Mouse (Mus musculus): ENCODE measurements around the gene Cramp1l. TPM values are rescaled to one million over a fixed set of nuclear protein-coding genes. Genes with fewer than 3 reads are reported as not detected.

Cramp1l gene
- polyA plus RNA-seq, 1 experiment from 2014 or later, result 3.1 TPM

GRCm38 (mm10) chr17:24913984-24914383, 101.6 kb downstream of the Cramp1l start:
- Histone ChIP-seq H3K36me3 (ENCODE audit: control insufficient read depth, insufficient read depth, low read length) (peaks cover 30% of the 10 kb centered on the region), H3K9ac (ENCODE audit: low read depth, low read length) (no peak overlapping the region), H3K4me1 (ENCODE audit: control insufficient read depth, insufficient read depth, low read length) (no peaks in the 10 kb centered on the region), H3K9me3 (ENCODE audit: control insufficient read depth, low read length) (no peaks in the 10 kb centered on the region), H3K27me3 (replicated peaks; ENCODE audit: control insufficient read depth, insufficient read depth, low read length) (no peaks in the 10 kb centered on the region), H3K4me2 (ENCODE audit: low read depth, low read length) (no peak overlapping the region), H3K4me3 (ENCODE audit: low read length) (no peak overlapping the region), H3K27ac (ENCODE audit: low read length) (no peak overlapping the region)
- ATAC-seq, result no peak

Other genes with a start within 250 kb of the Cramp1l start
- not detected in 2 replicates for gene Meiob, start 211.5 kb downstream of the Cramp1l start, polyA plus RNA-seq (2015; fragmentation: Nextera tagmentation; extraction: Ambion mirVana)
- 86.5 and 95.5 TPM in 2 replicates for gene Hagh, start 175.6 kb downstream of the Cramp1l start, polyA plus RNA-seq (2015; fragmentation: Nextera tagmentation; extraction: Ambion mirVana)
- 115 and 132 TPM in 2 replicates for gene Fahd1, start 165.4 kb downstream of the Cramp1l start, polyA plus RNA-seq (2015; fragmentation: Nextera tagmentation; extraction: Ambion mirVana)
- 6.2 and 7.4 TPM in 2 replicates for gene Igfals, start 149.8 kb downstream of the Cramp1l start, polyA plus RNA-seq (2015; fragmentation: Nextera tagmentation; extraction: Ambion mirVana)
- 58.9 and 61.3 TPM in 2 replicates for gene Nubp2, start 129.4 kb downstream of the Cramp1l start, polyA plus RNA-seq (2015; fragmentation: Nextera tagmentation; extraction: Ambion mirVana)
- gene Spsb3, start 129.1 kb downstream of the Cramp1l start, polyA plus RNA-seq (2015; fragmentation: Nextera tagmentation; extraction: Ambion mirVana), result 33.9 and 34.4 TPM in 2 replicates
- gene Eme2, start 120.7 kb downstream of the Cramp1l start, polyA plus RNA-seq (2015; fragmentation: Nextera tagmentation; extraction: Ambion mirVana), result 28.3 and 33.0 TPM in 2 replicates
- 121 and 129 TPM in 2 replicates for gene Mrps34, start 120.7 kb downstream of the Cramp1l start, polyA plus RNA-seq (2015; fragmentation: Nextera tagmentation; extraction: Ambion mirVana)
- 76.8 and 77.1 TPM in 2 replicates for gene Nme3, start 119.3 kb downstream of the Cramp1l start, polyA plus RNA-seq (2015; fragmentation: Nextera tagmentation; extraction: Ambion mirVana)
- 20.2 and 21.8 TPM in 2 replicates for gene Mapk8ip3, start 78.8 kb downstream of the Cramp1l start, polyA plus RNA-seq (2015; fragmentation: Nextera tagmentation; extraction: Ambion mirVana)
- gene Jpt2, start 55.1 kb downstream of the Cramp1l start, polyA plus RNA-seq (2015; fragmentation: Nextera tagmentation; extraction: Ambion mirVana), result 146 and 163 TPM in 2 replicates
- 12.7 and 12.9 TPM in 2 replicates for gene Ift140, start 297 bp upstream of the Cramp1l start, polyA plus RNA-seq (2015; fragmentation: Nextera tagmentation; extraction: Ambion mirVana)
- 22.2 and 25.8 TPM in 2 replicates for gene Tmem204, start 67.8 kb upstream of the Cramp1l start, polyA plus RNA-seq (2015; fragmentation: Nextera tagmentation; extraction: Ambion mirVana)
- gene Telo2, start 100.2 kb upstream of the Cramp1l start, polyA plus RNA-seq (2015; fragmentation: Nextera tagmentation; extraction: Ambion mirVana), result 32.1 and 32.3 TPM in 2 replicates
- 0.20 and 0.24 TPM in 2 replicates for gene Ptx4, start 105.0 kb upstream of the Cramp1l start, polyA plus RNA-seq (2015; fragmentation: Nextera tagmentation; extraction: Ambion mirVana)
- 21.8 and 23.5 TPM in 2 replicates for gene Clcn7, start 117.6 kb upstream of the Cramp1l start, polyA plus RNA-seq (2015; fragmentation: Nextera tagmentation; extraction: Ambion mirVana)
- 0.15 and 0.18 TPM in 2 replicates for gene Ccdc154, start 146.7 kb upstream of the Cramp1l start, polyA plus RNA-seq (2015; fragmentation: Nextera tagmentation; extraction: Ambion mirVana)
- gene Gm38655, start 159.7 kb upstream of the Cramp1l start, polyA plus RNA-seq (2015; fragmentation: Nextera tagmentation; extraction: Ambion mirVana), result 1.3 and 1.6 TPM in 2 replicates
- gene BC003965, start 168.8 kb upstream of the Cramp1l start, polyA plus RNA-seq (2015; fragmentation: Nextera tagmentation; extraction: Ambion mirVana), result 35.1 and 39.7 TPM in 2 replicates
- gene Unkl, start 172.6 kb upstream of the Cramp1l start, polyA plus RNA-seq (2015; fragmentation: Nextera tagmentation; extraction: Ambion mirVana), result 4.8 and 5.3 TPM in 2 replicates
- 40.6 and 45.8 TPM in 2 replicates for gene Gnptg, start 224.3 kb upstream of the Cramp1l start, polyA plus RNA-seq (2015; fragmentation: Nextera tagmentation; extraction: Ambion mirVana)
- 33.1 and 37.0 TPM in 2 replicates for gene Tsr3, start 224.4 kb upstream of the Cramp1l start, polyA plus RNA-seq (2015; fragmentation: Nextera tagmentation; extraction: Ambion mirVana)
- gene Baiap3, start 240.6 kb upstream of the Cramp1l start, polyA plus RNA-seq (2015; fragmentation: Nextera tagmentation; extraction: Ambion mirVana), result 2.5 and 4.0 TPM in 2 replicates

Data from intestine, embryonic 16.5 days (tissue).